Mouse (Mus musculus) midbrain, embryonic 13.5 days (tissue): ENCODE measurements at regions not wholly inside any gene's neighbourhood (a gene's known extent, or its start where the extent isn't known, plus 50 kb on each side); places are given as distances from the start of the nearest gene placed in this dataset.

Source experiments
- ATAC-seq: fragments of 200-750 bp; cut with Nextera tagmentation; 2 replicates; pipeline ENCODE4 v1.8.0; 2017; ENCODE audit warnings: mild to moderate bottlenecking, moderate TSS enrichment, moderate library complexity
- H3K27ac ChIP-seq: fragments of 300-500 bp; sonication (generic); 2 replicates; pipeline ENCODE4 v1.5.1; 2015; ENCODE audit warnings: inconsistent platforms, mild to moderate bottlenecking, moderate library complexity
- H3K27me3 ChIP-seq: fragments of 300-500 bp; sonication (generic); 2 replicates; pipeline ENCODE4 v1.6.1; 2015; ENCODE audit warnings: mild to moderate bottlenecking, inconsistent platforms
- H3K36me3 ChIP-seq: fragments of 300-500 bp; sonication (generic); 2 replicates; pipeline ENCODE4 v1.6.1; 2015; ENCODE audit warnings: mild to moderate bottlenecking, inconsistent platforms
- H3K4me1 ChIP-seq: fragments of 300-500 bp; sonication (generic); replicated peaks from 2 replicates; pipeline ENCODE4 v1.6.1; 2015; ENCODE audit warnings: inconsistent platforms
- H3K4me2 ChIP-seq: fragments of 300-500 bp; sonication (generic); replicated peaks from 2 replicates; pipeline ENCODE4 v1.6.1; 2015; ENCODE audit warnings: moderate library complexity, mild to moderate bottlenecking, inconsistent platforms
- H3K4me3 ChIP-seq: fragments of 300-500 bp; sonication (generic); replicated peaks from 2 replicates; pipeline ENCODE4 v1.5.1; 2015; ENCODE audit warnings: mild to moderate bottlenecking, inconsistent platforms
- H3K9ac ChIP-seq: fragments of 300-500 bp; sonication (generic); replicated peaks from 2 replicates; pipeline ENCODE4 v1.6.1; 2015; ENCODE audit warnings: mild to moderate bottlenecking, inconsistent platforms
- H3K9me3 ChIP-seq: fragments of 300-500 bp; sonication (generic); 2 replicates; pipeline ENCODE4 v1.6.1; 2016; ENCODE audit warnings: mild to moderate bottlenecking, inconsistent platforms
- WGBS: fragments of 180-500 bp; shearing (Covaris S2); methylation state at CpG from one replicate; pipeline ENCODE4 v1.1.7; 2015; 5-methylcytosine and 5-hydroxymethylcytosine counted together

DNA sequence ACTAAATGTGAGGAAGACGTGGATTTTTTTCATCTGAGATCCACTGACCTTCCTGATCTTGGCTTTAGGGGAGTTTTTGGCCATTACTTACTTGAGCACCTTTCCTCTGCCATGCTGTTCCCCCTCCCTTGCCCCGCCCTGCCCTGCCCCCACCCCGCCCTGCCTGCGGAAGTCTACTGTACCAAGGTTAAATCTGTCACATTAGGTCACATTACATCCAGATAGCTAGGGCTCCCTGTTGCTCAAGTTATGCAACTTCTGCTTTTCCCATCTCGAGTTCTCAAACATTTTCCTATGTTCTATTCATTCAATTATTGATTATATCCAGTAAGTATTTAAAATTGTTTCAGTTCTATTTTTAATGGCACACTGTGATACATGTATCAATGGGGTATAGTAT lies 144.7 kb upstream of the Cnot2 start:
- peaks cover 6% of the 10 kb centered on the region; the same call in 1 of the 2 replicates for H3K4me1 ChIP-seq
- no peak overlapping the region for H3K9ac ChIP-seq
- WGBS, result 90% methylated on average over 5 of the region's 5 CpGs
- 0 out of 2 replicates have a peak, but pooled peaks cover 3% of the 10 kb centered on the region for H3K27me3 ChIP-seq
- no peak overlapping the region for H3K27ac ChIP-seq
- ATAC-seq, result no peak
- H3K36me3 ChIP-seq, result no peaks in the 10 kb centered on the region
- H3K4me3 ChIP-seq, result no peak overlapping the region
- no peaks in the 10 kb centered on the region for H3K9me3 ChIP-seq
- no peak overlapping the region for H3K4me2 ChIP-seq

DNA sequence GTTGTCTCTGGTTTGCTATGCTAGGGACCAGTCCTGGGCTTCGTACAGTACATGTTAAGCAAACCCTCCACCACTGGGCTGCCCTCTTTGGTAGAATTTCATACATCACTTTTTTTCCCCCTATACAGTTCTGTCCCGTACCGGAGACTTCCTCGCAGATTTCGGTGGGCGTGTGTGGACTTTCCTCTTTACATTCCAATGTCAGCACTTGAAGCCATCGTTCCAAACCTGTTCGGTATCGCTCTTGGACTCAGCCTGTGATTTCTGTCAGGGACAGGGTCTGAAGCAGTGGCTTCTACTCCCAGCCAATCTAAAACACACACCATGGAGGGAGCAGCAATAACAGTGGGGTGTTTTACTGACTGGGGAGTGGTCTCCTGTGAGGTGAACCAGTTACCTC lies 140.7 kb upstream of the Cnot2 start:
- no peak for ATAC-seq
- 95% methylated on average over 9 of the region's 9 CpGs for WGBS

DNA sequence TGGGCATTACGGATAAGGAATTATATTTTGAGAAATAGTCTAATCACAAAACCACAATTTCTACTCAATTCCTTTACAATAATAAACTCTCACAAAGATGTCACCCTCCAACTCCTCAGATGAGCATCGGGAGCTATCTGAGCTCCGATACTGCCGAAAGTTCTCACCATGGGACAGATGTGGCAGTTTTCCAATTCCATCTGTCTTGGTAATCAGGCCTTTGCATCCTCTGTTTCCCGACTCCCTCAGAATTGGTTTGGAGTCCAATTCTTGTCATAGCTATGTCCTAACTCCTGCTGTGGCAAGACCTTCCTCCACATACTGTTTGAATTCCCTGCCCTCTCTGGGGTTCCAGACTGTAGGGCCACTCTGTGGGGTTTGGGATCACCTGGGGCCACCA lies 138.3 kb upstream of the Cnot2 start:
- H3K9ac ChIP-seq, result no peak overlapping the region
- H3K36me3 ChIP-seq, result no peaks in the 10 kb centered on the region
- H3K27ac ChIP-seq, result no peak overlapping the region
- H3K4me1 ChIP-seq, result peaks cover 7% of the 10 kb centered on the region
- no peaks in the 10 kb centered on the region for H3K27me3 ChIP-seq
- H3K4me2 ChIP-seq, result no peak overlapping the region
- ATAC-seq, result no peak
- no peak overlapping the region for H3K4me3 ChIP-seq
- no peaks in the 10 kb centered on the region for H3K9me3 ChIP-seq
- WGBS, result 88% methylated on average over 5 of the region's 5 CpGs

More for the DNA sequence above, 140.7 kb upstream of the Cnot2 start:
- no peaks in the 10 kb centered on the region for H3K36me3 ChIP-seq
- H3K27ac ChIP-seq, result no peak overlapping the region
- no peaks in the 10 kb centered on the region for H3K27me3 ChIP-seq
- H3K4me1 ChIP-seq, result no peaks in the 10 kb centered on the region
- no peak overlapping the region for H3K4me3 ChIP-seq
- H3K9ac ChIP-seq, result no peak overlapping the region
- H3K4me2 ChIP-seq, result no peak overlapping the region
- no peaks in the 10 kb centered on the region for H3K9me3 ChIP-seq

DNA sequence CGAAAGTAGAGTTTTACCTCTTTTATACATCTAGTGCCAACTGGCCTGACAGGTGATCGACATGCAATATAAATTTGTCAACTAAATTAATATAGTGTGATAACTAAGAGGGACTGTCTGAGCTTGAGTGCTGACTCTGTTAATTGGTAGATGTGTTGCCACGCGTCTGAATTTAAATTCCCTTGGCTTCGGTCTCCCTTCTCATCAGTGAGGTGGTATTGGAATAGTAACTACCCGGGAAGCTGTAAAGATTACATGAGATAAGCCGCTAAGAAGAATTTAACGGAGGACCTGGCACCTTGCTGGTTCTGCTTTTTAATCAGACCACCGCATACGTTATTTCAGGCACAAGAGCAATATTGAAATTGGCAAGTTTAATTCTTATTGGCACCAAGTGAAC lies 136.7 kb upstream of the Cnot2 start:
- ATAC-seq, result no peak
- H3K4me3 ChIP-seq, result no peak overlapping the region
- no peak overlapping the region for H3K4me2 ChIP-seq
- no peak overlapping the region for H3K9ac ChIP-seq
- peaks cover 7% of the 10 kb centered on the region for H3K4me1 ChIP-seq
- 69% methylated on average over 10 of the region's 10 CpGs for WGBS
- no peaks in the 10 kb centered on the region for H3K9me3 ChIP-seq
- H3K36me3 ChIP-seq, result no peaks in the 10 kb centered on the region
- no peaks in the 10 kb centered on the region for H3K27me3 ChIP-seq
- no peak overlapping the region for H3K27ac ChIP-seq

DNA sequence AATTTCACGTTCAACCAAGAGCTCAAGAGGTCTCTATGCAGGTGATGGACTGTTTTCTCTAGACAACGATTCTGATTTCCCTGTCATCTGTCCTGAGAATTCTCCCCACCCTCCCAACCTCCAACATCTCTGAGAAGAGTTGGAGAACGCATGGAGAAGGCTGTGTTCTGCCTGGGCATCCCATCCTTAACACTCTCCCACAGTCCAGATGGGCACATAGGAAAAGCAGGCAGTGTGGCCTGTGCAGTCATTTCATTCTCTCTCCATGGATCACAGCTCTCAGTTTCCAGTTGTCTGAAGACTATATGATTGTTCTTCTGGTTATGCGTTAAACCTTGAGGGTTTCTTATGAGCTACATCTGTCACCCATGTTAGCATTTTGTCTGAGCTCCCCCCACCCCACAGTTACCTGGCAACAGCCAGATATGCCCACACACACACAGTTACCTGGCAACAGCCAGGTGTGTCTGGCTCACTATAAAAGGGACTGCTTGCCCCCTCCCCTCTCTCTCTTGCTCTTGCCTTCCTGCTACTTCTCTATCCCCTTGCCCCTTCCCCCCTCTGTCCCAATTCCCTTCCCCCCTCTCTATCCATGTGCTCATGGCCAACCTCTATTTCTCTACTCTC lies 135.8 kb upstream of the Cnot2 start:
- ATAC-seq, result no peak
- no peaks in the 10 kb centered on the region for H3K9me3 ChIP-seq
- no peaks in the 10 kb centered on the region for H3K36me3 ChIP-seq
- H3K4me3 ChIP-seq, result no peak overlapping the region
- H3K27me3 ChIP-seq, result no peaks in the 10 kb centered on the region
- 86% methylated on average over 4 of the region's 4 CpGs for WGBS
- no peak overlapping the region for H3K27ac ChIP-seq
- no peak overlapping the region for H3K9ac ChIP-seq
- peaks cover 7% of the 10 kb centered on the region for H3K4me1 ChIP-seq
- H3K4me2 ChIP-seq, result no peak overlapping the region

DNA sequence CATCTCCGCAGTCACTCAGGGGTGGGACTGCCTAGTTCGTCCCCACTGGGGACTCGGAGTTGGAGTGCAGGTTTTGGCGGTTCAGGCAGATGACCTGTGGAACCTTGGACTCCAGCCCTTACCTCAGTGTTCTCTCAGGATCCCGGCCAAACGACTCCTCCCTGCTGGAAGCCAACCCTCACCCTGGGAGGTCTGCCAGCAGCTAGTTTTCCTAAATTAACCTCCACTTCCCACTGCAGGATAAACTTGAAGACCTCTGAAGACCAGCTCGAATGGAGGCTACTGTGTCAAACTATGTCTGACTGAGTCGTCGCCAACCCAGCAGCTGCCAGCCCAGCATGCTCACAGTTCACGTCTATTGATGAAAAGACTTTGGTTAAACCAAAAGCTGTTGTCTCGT lies 132.1 kb upstream of the Cnot2 start:
- WGBS, result 71% methylated on average over 11 of the region's 11 CpGs
- Histone ChIP-seq H3K27me3 (no peaks in the 10 kb centered on the region), H3K36me3 (no peaks in the 10 kb centered on the region), H3K4me3 (no peak overlapping the region), H3K9ac (no peak overlapping the region), H3K27ac (no peak overlapping the region), H3K4me2 (no peak overlapping the region), H3K4me1 (peaks cover 7% of the 10 kb centered on the region), H3K9me3 (no peaks in the 10 kb centered on the region)
- ATAC-seq, result no peak

DNA sequence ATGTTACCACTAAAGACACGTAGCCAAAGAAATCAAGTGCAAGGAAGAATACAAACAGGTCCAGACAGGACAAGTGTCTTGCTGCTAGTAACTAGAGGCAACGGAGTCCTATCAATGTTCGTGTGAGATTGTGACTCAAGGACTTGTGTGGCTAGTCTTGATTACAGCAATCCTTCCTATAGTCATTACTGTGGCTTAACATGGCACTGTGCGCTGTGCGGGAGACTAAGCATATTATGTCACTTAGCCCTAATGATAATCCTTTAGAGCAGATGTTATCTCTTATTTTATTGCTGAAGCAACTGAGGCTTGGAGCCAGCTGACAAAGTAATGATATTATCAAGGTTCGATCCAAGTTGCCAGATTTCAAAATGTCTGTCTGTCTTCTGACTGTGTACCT lies 125.7 kb upstream of the Cnot2 start:
- H3K4me2 ChIP-seq, result no peak overlapping the region
- H3K9ac ChIP-seq, result no peak overlapping the region
- WGBS, result 85% methylated on average over 6 of the region's 6 CpGs
- H3K27me3 ChIP-seq, result no peaks in the 10 kb centered on the region
- no peak overlapping the region for H3K4me3 ChIP-seq
- H3K36me3 ChIP-seq, result no peaks in the 10 kb centered on the region
- H3K27ac ChIP-seq, result no peak overlapping the region
- no peaks in the 10 kb centered on the region for H3K4me1 ChIP-seq
- no peaks in the 10 kb centered on the region for H3K9me3 ChIP-seq
- ATAC-seq, result no peak

DNA sequence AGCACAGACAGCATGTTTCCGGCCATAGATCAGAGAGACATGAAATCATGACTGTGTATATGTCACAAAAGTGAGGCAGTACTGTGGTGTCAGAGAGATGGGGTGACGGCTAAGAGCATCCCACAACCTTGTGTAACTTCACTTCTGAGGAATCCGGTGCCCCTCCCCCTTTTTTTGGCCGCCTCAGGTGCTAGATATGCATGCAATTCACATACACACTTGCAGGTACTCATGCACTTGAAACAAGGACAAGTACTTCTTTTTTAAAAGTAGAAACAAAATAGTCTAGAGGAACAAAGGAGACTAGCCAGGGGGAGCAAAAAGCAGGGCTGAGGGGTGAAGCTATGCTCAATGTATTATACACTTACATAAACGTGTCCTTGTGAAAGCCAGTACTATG lies 120.0 kb upstream of the Cnot2 start:
- 92% methylated on average over 5 of the region's 5 CpGs for WGBS
- H3K4me3 ChIP-seq, result no peak overlapping the region
- no peaks in the 10 kb centered on the region for H3K9me3 ChIP-seq
- H3K9ac ChIP-seq, result no peak overlapping the region
- no peaks in the 10 kb centered on the region for H3K36me3 ChIP-seq
- no peak overlapping the region for H3K4me2 ChIP-seq
- no peaks in the 10 kb centered on the region for H3K4me1 ChIP-seq
- no peaks in the 10 kb centered on the region for H3K27me3 ChIP-seq
- ATAC-seq, result no peak
- H3K27ac ChIP-seq, result no peak overlapping the region

DNA sequence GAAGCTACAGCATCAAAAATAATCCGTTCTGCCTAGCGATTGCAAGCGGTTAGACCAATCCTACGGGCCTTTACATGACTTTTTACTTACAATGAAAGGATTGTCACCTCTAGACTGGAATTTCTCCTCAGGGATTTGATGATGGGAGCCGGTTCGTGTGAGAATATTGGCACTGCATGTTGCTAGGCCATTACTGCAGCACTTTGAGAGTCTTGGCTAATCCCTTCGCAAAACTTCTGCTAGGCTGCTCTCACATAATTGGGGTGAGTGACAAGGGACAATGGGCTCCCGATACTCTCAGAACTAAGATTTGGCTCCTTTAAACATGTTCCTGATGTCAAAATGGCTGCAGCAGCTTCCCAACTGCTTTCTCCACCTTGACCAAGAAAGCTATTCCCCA lies 118.4 kb upstream of the Cnot2 start:
- Histone ChIP-seq H3K4me2 (no peak overlapping the region), H3K27ac (no peak overlapping the region), H3K9ac (no peak overlapping the region), H3K4me1 (no peaks in the 10 kb centered on the region), H3K9me3 (no peaks in the 10 kb centered on the region), H3K36me3 (no peaks in the 10 kb centered on the region), H3K4me3 (no peak overlapping the region), H3K27me3 (no peaks in the 10 kb centered on the region)
- 52% methylated on average over 8 of the region's 8 CpGs for WGBS
- no peak for ATAC-seq

DNA sequence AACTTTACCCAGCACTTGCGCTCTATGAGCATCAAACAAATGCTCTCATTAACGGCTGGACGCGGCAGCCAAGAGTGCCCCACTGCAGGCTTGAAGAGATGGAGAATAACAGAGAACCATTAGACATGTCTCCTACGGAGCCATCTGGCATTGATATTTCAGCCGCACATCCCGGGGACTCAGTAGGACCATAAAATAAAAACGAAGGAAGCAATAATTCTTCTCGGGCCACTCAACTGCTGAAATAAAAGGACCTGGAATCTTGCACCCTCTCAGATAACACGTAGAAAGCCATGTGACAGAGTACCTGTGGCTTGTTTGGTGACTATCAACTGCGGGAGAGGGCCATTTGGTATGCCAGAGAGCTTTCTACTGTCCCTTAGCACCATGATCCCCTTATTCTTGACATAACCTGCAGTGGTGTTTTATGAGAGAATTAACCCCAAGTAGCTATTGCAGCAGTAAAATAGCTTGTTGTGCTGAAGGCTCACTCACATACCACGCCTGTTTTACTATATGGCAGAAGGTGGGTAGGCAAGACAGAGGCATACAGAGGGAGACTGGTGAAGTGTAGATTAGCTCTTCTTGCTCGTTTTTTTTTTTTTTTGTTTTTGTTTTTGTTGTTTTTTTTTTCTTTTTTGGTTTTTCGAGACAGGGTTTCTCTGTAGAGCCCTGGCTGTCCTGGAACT lies 116.5 kb upstream of the Cnot2 start:
- Histone ChIP-seq H3K4me2 (no peak overlapping the region), H3K9me3 (no peaks in the 10 kb centered on the region), H3K27me3 (no peaks in the 10 kb centered on the region), H3K4me1 (no peaks in the 10 kb centered on the region), H3K4me3 (no peak overlapping the region), H3K36me3 (no peaks in the 10 kb centered on the region), H3K9ac (no peak overlapping the region), H3K27ac (no peak overlapping the region)
- 89% methylated on average over 14 of the region's 14 CpGs for WGBS
- no peak for ATAC-seq

DNA sequence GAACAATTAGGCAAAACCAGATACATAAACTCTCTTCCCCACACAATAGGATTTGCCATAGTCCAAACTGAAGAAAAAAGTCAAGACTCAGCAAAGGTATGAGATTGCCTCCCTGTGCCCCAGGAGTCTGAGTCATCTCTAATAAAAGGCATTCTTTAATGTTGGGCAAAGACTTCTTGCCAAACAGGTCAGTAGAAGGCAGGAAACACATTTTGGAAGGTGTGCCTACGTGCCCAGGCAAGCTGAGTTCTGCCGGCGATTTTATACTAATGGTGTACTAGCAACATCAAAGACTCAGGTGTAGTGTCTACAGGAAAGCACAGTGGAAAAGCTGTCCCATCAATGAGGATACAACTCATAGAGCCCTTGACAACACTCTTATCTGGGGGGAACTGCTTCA lies 112.5 kb upstream of the Cnot2 start:
- Histone ChIP-seq H3K27me3 (no peaks in the 10 kb centered on the region), H3K9me3 (no peaks in the 10 kb centered on the region), H3K4me2 (no peak overlapping the region), H3K4me3 (no peak overlapping the region), H3K9ac (no peak overlapping the region), H3K4me1 (no peaks in the 10 kb centered on the region), H3K36me3 (no peaks in the 10 kb centered on the region), H3K27ac (no peak overlapping the region)
- WGBS, result 90% methylated on average over 3 of the region's 3 CpGs
- ATAC-seq, result no peak

DNA sequence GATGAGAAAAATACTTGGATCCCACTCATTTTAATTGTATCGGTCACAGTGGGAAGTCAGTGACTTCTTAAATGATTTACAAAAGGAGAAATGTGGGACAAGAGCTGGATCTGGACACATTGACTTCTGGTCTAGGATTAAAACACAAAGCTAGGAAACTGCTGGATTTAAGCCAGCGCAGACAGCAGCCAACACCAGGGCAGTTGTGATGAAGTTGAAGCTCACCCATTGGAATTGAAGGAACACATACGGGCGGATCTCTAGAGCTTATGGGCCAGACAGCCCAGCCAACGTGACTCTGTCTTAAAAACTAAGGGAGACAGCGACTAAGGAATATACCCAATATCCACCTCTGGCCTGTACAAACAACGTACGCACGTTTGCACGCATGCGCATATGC lies 105.4 kb upstream of the Cnot2 start:
- Histone ChIP-seq H3K27me3 (no peaks in the 10 kb centered on the region), H3K27ac (no peak overlapping the region), H3K4me2 (no peak overlapping the region), H3K4me1 (no peaks in the 10 kb centered on the region), H3K9ac (no peak overlapping the region), H3K36me3 (no peaks in the 10 kb centered on the region), H3K4me3 (no peak overlapping the region), H3K9me3 (no peaks in the 10 kb centered on the region)
- no peak for ATAC-seq
- 96% methylated on average over 11 of the region's 11 CpGs for WGBS

DNA sequence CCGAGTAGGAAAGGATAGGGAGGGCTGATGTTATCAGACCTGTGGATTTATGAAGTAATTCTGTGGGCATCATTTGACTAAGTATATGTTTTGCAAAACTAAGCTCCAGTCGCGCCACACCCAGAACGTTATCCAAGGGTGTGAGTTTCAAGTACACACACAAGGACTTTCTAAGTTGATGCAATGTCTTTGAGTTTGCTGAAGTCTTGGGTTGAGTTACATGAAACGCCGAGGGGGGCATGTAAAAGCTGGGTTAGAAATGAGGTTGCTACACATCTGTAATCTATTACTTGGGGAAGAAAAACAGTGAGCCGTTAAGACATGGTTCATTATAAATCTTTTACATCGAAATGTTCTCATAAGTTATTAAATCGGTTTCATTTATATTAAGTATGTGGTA lies 102.1 kb upstream of the Cnot2 start:
- ATAC-seq, result no peak
- no peak overlapping the region for H3K4me2 ChIP-seq
- WGBS, result 92% methylated on average over 9 of the region's 9 CpGs

More for the DNA sequence above, 102.1 kb upstream of the Cnot2 start:
- Histone ChIP-seq H3K9me3 (peaks cover 5% of the 10 kb centered on the region; the same call in 1 of the 2 replicates), H3K9ac (no peak overlapping the region), H3K4me1 (no peaks in the 10 kb centered on the region), H3K4me3 (no peak overlapping the region), H3K27ac (no peak overlapping the region), H3K36me3 (no peaks in the 10 kb centered on the region), H3K27me3 (no peaks in the 10 kb centered on the region)
